Mouse (Mus musculus): ENCODE measurements around the gene Cd33.

Cd33 gene

GRCm38 (mm10) chr7:43544225-43544977, at the start of gene Cd33:
Gene Cd33, minus strand, starts transcription at chr7:43544428.
- peak; percentile 17 to 20 for DNase-seq

GRCm38 (mm10) chr7:43584790-43585189, 40.6 kb upstream of the Cd33 start:
- DNase-seq: no peak

- no peak for DNase-seq
These were observed 36.3 kb upstream of the Cd33 start for GRCm38 (mm10) chr7:43580526-43580925.

GRCm38 (mm10) chr7:43579440-43580171, 35.4 kb upstream of the Cd33 start, which contains the start of gene Zfp719:
Gene Zfp719, plus strand, starts transcription at chr7:43579610.
- peak; percentile 94 to 96 for DNase-seq

GRCm38 (mm10) chr7:43571216-43571615, 27.0 kb upstream of the Cd33 start:
- no peak for DNase-seq

- DNase-seq: no peak
These were observed 19.1 kb upstream of the Cd33 start for GRCm38 (mm10) chr7:43563300-43563699.

- DNase-seq: peak in 1 of 2 experiments; percentile 24
These were observed 18.4 kb upstream of the Cd33 start for GRCm38 (mm10) chr7:43562651-43563070.

- DNase-seq: peak; percentile 86 to 91
These were observed 17.9 kb upstream of the Cd33 start, which contains the start of gene Zfp658 for GRCm38 (mm10) chr7:43562006-43562633. Gene Zfp658, plus strand, starts transcription at chr7:43562256.

- DNase-seq: no peak
These were observed 12.7 kb upstream of the Cd33 start for GRCm38 (mm10) chr7:43556901-43557300.

GRCm38 (mm10) chr7:43555351-43555750, 11.1 kb upstream of the Cd33 start:
- DNase-seq: no peak

GRCm38 (mm10) chr7:43554550-43554949, 10.3 kb upstream of the Cd33 start:
- no peak for DNase-seq

- DNase-seq: peak in 1 of 2 experiments; percentile 11
These were observed 8.9 kb upstream of the Cd33 start for GRCm38 (mm10) chr7:43553153-43553552.

GRCm38 (mm10) chr7:43548206-43548605, 4.0 kb upstream of the Cd33 start:
- DNase-seq: no peak

- no peak for DNase-seq
These were observed 3.4 kb upstream of the Cd33 start for GRCm38 (mm10) chr7:43547666-43548065.

- no peak for DNase-seq
These were observed 1.7 kb upstream of the Cd33 start for GRCm38 (mm10) chr7:43545656-43546545.

GRCm38 (mm10) chr7:43538524-43538923, 5.7 kb downstream of the Cd33 start:
- peak in 1 of 2 experiments; percentile 14 for DNase-seq

- peak; percentile 21 to 27 for DNase-seq
These were observed 11.2 kb downstream of the Cd33 start for GRCm38 (mm10) chr7:43532936-43533505.

GRCm38 (mm10) chr7:43530216-43530785, 13.9 kb downstream of the Cd33 start:
- peak; percentile 8 to 23 for DNase-seq

GRCm38 (mm10) chr7:43525313-43525712, 18.9 kb downstream of the Cd33 start:
- no peak for DNase-seq

- no peak for DNase-seq
These were observed 21.5 kb downstream of the Cd33 start for GRCm38 (mm10) chr7:43522776-43523175.

GRCm38 (mm10) chr7:43518341-43518740, 25.9 kb downstream of the Cd33 start:
- no peak for DNase-seq

GRCm38 (mm10) chr7:43515076-43515475, 29.2 kb downstream of the Cd33 start:
- no peak for DNase-seq
